Mouse (Mus musculus): ENCODE results near the gene Sobp.

The Sobp gene

DNA sequence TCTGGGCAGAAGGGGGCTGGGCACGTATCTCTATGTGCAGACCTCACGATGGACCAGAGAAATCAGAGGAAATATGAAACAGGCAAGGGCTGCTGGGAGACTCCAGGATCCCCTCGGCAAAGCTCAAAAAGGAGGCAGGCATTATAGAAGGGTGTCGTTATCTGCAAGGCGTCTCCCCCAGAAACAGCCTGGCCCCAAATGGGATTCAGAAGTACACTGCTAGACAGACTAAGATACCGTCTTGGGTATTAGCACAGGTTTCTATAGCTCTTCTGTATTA is 90.3 kb downstream of the Sobp start:
- no peak for DNase-seq (ENCODE audit: low spot score)

DNA sequence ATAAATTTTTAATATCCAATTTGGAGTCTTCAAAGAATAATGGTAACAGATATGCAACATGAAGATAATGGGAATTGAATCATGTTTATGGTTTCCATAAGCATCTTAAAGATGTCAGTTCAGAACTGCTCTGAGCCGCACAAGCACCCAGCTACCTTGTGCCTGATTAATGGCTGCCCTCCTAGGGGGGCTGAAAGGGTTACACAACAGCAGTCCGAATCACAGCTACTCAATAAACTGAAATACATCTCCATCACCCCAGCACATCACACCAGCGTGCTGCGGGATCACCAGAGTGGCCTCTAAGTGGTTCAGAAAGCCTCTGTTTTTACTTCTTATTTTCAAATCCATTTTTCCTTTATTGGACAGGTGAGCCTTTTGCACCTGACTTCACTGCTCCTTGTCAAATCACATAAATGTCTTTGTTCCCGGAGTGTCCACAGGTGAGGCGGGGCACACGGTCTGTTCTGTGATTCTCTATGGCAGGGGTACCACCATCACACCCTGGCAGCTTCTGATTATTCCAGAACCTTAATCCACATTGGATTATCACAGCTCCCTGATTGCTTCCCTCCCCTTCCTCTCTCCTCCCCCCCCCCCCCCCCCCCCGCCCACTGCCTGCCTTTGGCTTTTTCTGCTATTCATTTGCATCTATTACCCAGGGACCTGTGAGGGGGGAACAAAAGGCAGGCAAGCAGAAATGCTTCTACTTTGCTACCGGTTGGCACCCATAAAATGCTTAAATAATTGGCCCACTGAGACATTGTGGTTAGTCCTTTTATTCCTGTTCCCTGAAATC is 90.8 kb downstream of the Sobp start:
- DNase-seq (ENCODE audit: low spot score) = no peak

DNA sequence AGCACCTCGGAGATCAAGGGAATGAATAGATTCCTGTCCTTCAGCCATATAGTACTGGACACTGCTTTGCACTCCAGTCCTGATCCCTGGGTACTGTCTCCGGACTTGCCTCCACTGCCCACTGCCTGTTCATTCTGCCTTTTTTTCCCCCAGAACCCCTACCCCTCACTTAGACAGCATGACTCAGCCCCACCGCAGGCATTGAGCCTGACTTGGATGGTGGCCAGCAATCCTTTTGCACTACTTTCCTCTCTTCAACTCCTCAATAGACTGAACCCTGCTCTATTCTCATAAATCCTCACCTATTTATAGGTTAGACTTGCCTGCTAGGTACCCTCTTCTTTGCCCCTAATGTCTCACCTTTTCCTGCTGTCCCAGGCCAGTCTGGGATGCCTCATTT is 93.0 kb downstream of the Sobp start:
- no peak for DNase-seq (ENCODE audit: low spot score)

DNA sequence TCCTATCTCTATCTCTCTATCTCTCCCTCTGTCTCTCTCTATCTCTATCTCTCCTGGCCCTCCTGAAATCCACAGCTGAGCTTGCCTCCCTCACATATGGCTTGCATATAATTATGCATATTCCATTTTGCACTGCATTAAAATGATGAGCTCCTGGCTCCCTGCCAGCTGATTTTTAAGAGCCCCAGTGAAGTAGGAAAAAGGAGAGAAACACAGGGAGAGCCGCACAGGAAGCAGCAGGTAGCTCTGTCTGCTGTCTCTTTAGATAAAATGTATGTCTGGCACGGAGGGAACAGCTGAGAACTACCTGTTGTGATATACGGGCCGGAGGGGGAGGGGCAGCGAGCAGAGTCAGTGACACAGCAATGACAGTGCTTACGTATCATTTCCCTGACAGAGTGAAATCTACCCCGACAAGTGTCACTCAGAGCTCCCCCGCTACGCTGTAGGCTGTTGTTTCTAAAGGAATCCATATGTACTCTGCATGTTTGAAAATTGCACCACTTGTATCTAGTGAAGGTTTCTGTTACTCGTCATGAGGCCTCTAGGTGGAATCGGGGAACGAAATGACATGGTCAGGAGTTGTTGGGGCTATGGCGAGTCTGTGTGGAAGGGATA is 98.7 kb downstream of the Sobp start:
- no peak for DNase-seq (ENCODE audit: low spot score)

DNA sequence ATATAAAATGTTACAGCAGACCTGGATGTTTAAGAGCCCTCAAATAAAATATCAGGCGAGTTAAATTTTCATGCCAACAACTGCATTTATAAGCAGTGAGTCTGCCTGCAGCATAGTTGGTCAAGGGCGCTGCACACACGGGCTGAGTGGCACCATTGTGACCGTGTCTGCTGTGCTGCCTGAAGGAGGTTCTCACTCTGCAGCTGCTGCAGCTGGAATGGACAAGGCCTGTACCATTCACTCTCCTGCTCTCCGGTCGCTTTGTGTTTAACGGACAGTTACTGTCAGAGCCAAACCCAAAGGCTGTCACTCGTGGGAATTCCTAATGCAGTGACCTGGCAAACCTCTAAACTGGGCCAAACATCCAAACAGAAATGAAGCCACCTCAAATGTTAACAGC is 101.0 kb downstream of the Sobp start:
- no peak for DNase-seq (ENCODE audit: low spot score)

DNA sequence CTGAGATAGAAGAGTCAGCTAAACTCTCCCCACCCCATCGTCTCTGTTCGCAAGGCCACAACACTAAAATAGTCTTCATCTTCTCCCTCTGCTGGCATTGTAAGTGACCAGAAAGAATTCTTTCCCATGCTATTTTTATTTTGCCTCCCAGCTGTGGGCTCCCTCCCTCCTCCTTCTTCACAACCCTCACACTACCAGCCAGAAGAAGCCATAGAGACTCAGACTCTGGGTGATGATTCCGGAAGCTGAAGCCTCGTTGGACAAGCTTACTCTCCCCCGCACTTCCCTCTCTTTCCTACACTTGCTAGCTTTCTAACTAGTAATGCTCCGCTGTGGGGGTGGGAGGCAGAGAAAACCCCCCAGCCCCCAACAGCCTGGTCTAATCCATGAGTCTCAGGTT is 103.4 kb downstream of the Sobp start:
- no peak for DNase-seq (ENCODE audit: low spot score)

DNA sequence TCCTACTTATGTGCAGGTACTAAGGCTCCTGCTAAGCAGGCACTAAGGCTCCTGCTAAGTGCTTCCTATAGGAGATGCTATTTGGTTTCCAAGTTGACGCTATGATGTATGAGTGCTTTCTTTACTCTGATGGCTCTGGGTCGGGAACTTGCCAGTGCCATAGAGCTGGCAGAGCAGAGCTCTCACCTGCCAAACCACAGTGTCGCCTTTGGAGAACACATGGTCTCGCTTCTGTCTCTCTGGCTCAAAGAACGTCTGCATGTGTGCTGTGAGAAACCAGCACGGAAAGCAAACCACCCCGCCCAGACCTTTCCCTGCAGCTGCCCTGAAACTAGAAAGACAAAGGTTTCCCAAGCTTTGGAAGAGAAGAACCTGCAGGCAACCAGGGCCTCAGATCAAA is 109.0 kb downstream of the Sobp start:
- DNase-seq (ENCODE audit: low spot score) = no peak

DNA sequence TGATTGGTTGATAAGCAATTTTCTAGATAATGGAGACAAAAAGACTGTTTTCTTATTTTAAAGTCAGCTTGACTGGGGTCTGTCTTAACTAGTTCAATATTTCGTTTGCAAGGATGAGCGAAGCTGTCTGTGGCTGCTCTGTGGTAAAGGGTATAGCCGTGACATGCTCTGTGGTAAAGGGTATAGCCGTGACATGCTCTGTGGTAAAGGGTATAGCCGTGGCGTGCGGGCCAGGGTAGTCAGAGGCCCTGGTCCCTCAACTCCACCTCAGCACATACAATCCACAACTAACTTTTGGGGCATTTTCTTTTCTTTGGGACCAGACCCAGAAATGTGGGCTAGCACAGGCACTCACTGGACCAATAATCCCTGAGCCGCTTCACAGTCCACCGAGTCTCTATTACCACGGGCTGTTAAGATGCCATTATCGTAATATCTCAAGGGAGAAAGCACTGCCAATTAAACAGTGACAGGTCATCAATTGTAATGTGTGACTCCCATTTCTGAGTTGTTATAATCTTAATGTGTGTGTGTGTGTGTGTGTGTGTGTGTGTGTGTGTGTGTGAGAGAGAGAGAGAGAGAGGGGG is 112.7 kb downstream of the Sobp start:
- no peak for DNase-seq (ENCODE audit: low spot score)

DNA sequence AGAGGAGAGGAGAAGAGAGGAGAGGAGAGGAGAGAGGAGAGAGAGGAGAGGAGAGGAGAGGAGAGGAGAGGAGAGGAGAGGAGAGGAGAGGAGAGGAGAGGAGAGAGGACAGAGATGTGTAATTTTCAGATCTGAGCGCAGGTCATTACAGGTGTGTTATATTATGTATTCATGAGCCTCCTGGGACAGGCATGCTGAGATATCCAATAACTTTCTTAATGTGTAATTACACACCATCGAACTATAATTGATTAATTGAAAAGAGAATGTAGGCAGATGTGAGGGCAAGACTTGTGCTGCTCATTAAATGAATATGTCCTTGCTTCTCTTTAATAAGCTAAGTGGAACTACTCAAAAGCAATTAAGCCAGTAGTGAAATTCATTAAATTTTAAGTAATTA is 118.9 kb downstream of the Sobp start:
- no peak for DNase-seq (ENCODE audit: low spot score)

DNA sequence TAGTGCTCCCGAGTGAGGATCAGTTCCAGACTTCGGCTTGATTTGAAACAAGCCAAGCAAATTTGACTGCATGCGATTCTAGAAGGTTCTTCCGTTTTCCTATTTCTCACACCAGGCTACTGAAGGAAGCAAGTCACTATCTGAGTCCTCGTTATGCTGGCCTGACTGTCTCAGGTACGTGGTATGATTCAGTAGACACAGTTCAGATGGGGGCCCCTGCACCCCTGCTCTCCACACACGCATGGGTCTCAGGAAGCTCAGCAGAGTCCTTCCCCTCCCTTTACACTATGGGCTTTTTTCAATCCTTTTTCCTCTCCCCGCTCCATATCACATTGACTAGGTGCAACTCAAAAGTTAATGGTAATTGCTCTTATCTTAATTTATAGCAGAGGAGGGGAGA is 119.6 kb downstream of the Sobp start:
- no peak for DNase-seq (ENCODE audit: low spot score)

DNA sequence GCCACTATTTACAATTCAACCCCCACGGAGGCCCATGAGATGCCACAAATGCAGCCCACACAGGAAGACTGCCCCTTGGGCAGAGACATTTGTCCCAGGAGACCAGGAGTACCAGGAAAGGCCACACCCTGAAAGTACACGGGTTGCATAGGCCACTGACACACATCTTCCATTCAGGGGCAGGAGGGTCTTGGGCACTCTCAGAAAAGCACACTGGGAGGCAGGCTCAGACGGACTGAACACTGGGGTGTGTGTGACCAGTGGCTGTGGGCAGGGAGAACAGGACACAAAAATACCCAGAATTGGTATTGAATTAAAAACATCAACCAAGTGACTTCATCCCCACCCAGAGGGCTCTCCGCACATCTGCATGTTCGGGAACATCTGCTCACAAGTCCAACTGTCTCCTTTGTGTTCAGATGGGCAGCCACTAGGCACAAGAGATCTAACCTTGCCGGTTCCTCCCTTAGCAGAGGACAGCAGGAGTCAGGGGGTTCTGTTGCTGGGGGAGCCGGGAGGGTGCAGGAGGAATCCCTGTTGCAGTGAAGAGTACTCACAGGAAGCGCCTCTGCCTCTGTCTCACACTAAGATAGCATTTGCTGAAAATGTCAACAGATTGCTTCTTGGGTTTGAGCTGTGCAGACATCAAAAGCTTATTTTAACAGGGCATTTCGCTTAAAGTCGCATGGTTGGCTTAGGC is 120.3 kb downstream of the Sobp start:
- DNase-seq (ENCODE audit: low spot score) = no peak

DNA sequence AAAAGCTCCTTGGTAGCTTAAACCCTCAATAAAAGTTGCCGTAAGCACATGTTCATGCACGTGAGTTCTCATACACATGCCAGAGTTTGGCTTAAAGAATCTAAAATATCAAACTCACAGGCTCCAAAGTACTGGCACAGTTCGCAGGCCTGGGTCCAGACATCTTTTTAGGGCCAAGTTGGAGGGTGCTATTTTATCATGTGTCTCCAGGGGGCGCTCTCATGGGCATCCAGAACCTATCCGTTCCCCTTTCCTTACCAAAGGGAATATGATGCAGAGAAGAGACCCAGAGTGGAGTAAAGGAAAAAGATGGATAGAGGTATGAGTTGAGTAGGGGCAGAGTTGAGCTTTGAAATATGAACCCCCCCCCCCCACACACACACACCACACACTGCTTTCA is 121.9 kb downstream of the Sobp start:
- DNase-seq (ENCODE audit: low spot score) = no peak

DNA sequence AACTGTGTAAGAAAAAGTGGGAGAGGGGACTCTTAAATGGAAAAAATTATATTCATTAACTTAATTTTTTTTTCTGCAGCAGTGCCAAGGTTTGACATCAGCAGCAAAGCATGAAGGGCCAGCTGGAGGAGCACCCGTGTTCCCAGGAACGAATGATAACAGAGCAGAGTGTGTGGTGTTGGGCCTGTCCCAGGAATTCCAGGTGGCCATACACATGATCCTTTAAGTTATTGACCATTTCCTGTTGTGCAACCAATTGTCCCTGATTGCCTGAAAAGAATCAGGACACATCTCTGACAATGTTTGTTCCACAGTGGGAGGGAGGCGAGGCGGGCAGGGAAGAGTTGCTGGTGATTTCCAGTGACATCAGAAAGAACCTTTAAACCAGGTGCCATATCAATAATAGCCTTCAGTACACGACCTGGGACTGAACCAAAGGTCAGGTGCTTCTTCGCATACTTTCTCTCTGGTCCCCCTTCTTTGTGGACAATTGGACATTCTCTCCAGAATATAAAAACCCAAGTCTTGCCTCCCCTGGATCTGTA is 126.5 kb downstream of the Sobp start:
- DNase-seq (ENCODE audit: low spot score) = no peak

DNA sequence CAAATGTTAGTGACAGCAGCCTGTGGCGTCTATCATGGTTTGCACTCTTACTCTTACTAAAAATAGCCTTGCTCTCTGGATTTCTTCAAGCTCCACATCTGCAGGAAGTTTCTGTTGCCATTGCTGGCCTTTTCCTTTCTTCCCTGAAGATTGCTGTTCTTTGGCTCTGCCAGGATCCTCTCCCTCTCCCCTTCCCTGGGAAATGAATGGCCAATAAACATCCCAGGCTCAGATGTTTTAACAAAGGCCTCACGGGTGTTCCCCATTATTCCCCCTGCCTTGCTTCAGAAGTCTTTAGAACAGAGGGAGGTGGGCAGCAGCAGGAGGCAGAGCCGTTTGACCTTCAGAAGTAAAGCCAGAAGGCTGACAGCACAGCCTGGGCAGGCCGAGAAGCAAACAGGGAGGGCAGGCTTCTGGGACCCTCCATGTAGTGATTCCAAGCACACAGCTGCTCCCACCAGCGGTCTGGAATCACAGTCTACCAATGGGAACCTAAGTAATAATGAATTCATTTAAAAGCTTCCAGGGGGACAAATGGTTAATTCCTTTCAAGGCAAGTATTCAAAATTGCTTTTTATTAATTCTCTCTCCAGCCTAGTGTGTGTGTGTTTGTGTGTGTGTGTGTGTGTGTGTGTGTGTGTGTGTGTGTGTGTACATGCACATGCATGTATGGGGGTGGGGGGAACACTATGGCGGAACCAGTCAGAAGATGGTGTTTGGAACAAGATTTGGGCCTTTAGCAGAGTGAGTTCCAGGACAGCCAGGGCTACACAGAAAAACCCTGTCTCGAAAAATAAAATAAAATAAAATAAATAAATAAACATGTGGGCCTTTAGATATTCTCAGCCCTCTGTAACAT is 130.8 kb downstream of the Sobp start:
- DNase-seq (ENCODE audit: low spot score) = no peak

DNA sequence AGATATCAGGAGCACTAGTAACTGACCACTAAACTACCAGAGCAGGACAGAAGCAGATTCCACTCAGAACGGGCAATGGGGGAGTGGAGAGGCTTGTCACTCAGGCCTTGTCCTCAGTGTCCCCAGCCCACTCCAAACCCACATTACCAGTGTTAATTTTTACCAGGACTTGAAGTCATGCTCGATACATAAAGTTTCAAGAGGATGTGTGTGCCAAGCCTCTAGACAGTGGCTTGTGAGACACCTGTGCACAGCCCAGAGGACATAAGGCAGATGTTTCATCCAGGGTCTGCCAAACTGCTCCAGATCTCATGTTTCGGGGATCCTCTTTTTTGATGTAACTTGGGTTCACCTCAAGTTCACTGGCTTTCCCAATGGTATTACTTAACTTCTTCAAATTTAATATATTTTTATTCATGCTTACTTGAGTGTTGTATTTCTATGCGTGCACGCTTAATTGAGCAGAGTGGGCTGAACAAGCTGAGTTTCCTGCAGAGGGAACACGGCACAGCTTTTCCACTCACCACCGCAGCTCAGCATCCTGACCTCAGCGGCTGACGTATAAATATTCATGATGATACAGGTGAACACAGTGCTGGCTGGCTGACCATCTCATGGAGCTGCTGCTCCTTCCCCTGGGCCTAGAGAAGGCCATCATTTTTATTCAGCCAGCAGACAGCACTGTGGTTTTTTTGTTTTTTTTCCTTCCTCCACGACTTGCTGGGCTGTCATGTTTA is 131.6 kb downstream of the Sobp start:
- DNase-seq (ENCODE audit: low spot score) = no peak

DNA sequence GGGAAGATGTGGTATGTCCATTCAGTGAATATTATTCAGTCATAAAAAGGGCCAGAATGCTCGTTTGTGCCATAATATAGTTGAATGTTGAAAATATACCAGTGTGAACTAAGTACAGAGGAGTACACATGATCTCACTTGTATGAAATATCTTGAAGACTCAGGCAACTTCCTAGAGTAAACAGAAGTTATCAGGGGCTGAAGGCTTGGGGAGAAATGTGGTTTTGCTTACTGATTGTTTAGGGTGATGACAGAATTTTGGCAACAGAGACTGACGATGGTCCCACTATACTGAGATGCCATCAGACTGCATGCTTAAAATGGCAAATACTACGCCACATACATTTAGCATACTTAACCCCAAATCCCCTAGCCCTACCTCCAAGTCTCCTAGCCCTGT is 132.5 kb downstream of the Sobp start:
- no peak for DNase-seq (ENCODE audit: low spot score)

DNA sequence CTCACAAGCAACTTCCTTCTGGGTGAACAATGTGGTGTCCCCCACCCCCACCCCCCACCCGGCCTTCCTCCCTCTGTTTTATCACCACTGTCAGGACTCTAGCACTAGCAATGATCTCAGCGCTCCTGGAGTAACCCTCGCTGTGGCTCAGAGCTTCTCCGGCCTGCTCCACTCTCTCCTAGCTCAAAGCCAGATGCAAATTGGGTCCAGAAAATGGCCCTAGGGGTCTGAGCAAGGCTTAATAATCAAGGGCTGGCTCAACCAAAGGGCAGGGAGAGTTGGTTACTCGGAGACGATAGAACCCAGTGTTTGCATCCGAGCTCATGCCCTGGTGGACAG is 136.9 kb downstream of the Sobp start:
- DNase-seq (ENCODE audit: low spot score) = no peak

DNA sequence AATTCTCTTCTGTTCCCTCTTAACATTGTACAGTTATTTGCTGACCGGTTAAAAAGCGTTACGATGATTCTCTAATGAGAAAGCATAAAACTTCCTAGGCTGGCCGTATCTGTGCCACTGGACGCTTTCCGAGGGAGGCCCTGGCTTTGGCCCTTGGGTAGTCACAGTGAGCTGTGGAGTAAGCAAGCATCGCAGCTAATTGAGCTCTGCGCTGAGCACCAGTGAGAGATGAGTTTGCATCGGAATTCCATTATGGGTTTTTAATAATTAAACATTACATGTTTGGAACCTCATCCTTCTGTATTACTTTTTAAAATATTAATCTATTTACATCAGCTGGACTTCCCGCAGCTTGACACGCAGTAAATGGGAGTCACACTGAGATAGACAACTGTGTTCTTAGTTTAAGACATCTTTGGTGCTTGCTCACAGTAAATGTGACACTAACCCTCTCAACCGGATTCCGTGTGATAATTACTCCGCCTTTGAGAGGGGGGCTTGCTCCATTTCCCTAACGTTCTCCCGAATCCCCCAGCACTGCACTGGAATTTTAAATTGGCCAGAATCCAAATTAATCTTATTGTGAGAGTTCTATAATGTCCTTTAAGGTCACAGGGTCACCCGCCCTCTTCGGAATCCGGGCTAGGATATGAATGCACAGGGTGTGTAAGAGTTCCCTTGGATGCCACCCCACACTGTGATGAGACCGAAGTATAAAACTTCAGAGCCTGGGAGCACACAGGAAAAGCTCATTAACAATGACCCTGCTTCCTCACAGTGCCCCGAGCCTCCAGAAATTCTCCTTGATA is 137.5 kb downstream of the Sobp start:
- no peak for DNase-seq (ENCODE audit: low spot score)

DNA sequence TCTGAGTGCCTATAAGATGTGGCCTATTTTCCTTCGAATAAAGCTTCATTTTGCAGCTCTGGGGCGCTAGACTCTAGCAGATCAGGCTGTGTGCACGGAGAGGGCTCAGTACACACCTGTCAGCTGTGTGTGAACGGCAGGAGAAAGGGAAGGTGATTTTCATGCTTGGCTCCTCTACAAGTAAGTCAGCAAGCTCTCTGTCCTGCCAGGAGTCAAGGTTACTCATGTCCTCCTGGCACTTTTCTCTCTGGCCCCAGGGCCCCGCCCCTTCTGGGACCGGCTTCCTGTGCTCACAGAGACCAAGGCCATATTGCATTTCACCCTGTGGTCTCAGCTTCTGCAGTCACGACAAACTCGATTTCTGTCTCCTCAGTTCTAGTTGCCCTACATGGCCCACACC is 138.8 kb downstream of the Sobp start:
- DNase-seq (ENCODE audit: low spot score) = peak; percentile 30

DNA sequence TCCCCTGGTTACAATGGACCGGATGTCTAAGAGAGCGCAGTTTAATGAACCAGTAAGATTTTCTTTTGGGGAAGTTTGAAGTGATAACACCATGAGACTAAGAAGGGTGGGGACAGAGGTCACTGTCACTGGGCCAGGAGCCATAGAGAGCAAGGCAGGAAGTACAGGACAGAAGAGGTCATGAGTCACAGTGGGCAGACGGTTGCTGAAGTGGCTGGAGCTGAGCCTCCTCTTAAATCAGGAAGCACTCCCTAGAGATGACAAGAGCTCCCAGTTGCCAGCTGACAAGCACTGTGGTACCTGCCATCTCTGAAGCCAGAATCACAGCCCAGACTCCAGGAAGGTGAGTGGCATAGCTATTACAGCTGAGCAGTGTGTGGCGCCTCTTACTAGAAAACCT is 139.5 kb downstream of the Sobp start:
- DNase-seq (ENCODE audit: low spot score) = no peak
